Mouse (Mus musculus) Patski (cell line): Measurements from ENCODE around the gene Dmkn. TPM values are rescaled to one million over a fixed set of nuclear protein-coding genes. Genes with fewer than 3 reads are reported as not detected.
"Not testable (repeated sequence)": the region's sequence is repeated elsewhere in the genome, so short reads cannot be mapped to it uniquely, and the experiment has no call there.

Source experiments
- ATAC-seq: fragments of 100-300 bp; one replicate; pipeline ENCODE4 v1.8.0; 2021
- CTCF ChIA-PET: fragments of 350-600 bp; sonication (Branson Sonifier 250); formaldehyde crosslinking; loops from one replicate; lab custom pipeline; 2022; ENCODE audit warnings: inconsistent platforms; lab: Charles Lee
- POLR2A ChIA-PET: fragments of 350-600 bp; sonication (Branson Sonifier 250); formaldehyde crosslinking; loops from one replicate; lab custom pipeline; 2022; ENCODE audit warnings: antibody characterized with exemption, inconsistent platforms; lab: Charles Lee
- DNase-seq: peaks from one replicate; pipeline ENCODE4 v3.0.0-alpha.2; 2011; ENCODE audit warnings: low read depth, low spot score
- H3K27me3 ChIP-seq: fragments of 371-371 bp; one replicate; pipeline ENCODE4 v1.5.1; 2021
- CTCF ChIP-seq: fragments of 100-300 bp; IDR thresholded peaks from one replicate; pipeline ENCODE4 v1.5.1; 2021
- in situ Hi-C: fragments of 300-500 bp; cut with MboI; formaldehyde crosslinking; loops from 3 replicates; pipeline ENCODE4 v1.11.1; 2018; ENCODE audit warnings: low pct_unique_long_range_greater_than_20kb, mixed read lengths
- polyA plus RNA-seq: library from polyadenylated mRNA; unstranded; gene quantifications from one replicate; pipeline ENCODE4 v1.2.3, GENCODE M21; 2021

The Dmkn gene
- 0.26 TPM for polyA plus RNA-seq

GRCm38 (mm10) chr7:30763456-30763855 lies at the start of gene Dmkn:
Gene Dmkn (plus strand): TSS chr7:30763756.
- in situ Hi-C loops, result no loop called here
- DNase-seq (no peak), ATAC-seq (no peak)
- CTCF ChIA-PET, result no interaction called here
- H3K27me3 ChIP-seq, result peaks cover 7% of the 10 kb centered on the region
- POLR2A ChIA-PET, result no interaction called here
- no peak for TF ChIP-seq CTCF

DNA sequence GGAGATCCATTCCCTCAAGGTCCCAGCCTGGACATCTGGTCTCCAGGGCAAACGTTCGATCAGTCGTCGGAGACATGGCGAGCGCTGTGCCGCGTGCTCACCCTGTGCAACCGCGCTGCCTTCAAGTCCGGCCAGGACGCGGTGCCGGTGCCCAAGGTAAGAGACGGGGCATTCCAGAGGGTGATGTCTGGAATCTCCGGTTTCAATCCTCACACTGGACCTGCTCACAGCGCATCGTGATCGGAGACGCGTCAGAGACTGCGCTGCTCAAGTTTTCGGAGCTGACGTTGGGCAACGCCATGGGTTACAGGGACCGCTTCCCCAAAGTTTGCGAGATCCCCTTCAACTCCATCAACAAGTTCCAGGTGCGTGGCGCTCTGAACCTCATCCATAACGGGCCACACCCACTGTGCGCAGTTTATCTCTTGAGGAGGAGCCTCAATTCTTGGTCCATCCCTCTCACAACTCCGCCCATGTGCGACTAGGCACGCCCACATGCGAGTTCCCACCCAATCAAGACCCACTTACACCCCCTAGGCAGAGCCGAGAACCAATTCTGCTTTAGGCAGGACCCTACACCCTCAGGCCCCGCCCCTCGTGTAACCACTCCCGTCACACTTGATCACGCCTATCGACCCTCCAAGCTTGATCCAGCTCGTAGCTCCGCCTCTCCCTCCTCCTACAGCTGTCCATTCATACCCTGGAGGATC lies 46.4 kb upstream of the Dmkn start:
- TF ChIP-seq CTCF, result no peak
- CTCF ChIA-PET, result no interaction called here
- POLR2A ChIA-PET, result no interaction called here
- ATAC-seq (peak; percentile 15), DNase-seq (no peak)
- in situ Hi-C loops, result no loop called here
- H3K27me3 ChIP-seq, result peaks cover 20% of the 10 kb centered on the region

DNA sequence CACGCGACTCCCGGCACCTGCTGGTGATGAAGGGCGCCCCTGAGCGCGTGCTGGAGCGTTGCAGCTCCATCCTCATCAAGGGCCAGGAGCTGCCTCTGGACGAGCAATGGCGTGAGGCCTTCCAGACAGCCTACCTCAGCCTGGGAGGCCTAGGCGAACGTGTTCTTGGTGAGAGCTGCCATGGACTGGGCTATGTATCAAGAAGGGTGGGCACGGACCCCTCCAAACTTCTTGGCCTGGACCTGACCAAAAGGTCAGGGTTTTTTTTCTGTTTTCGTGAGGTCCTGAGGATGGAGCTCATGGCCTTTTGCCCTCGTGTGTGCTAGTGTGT lies 45.9 kb upstream of the Dmkn start:
- DNase-seq (no peak), ATAC-seq (no peak)
- H3K27me3 ChIP-seq, result peaks cover 20% of the 10 kb centered on the region
- no peak for TF ChIP-seq CTCF
- POLR2A ChIA-PET, result no interaction called here
- CTCF ChIA-PET, result no interaction called here
- in situ Hi-C loops, result no loop called here

- CTCF ChIA-PET, result no interaction called here
- POLR2A ChIA-PET, result no interaction called here
- peaks cover 16% of the 10 kb centered on the region for H3K27me3 ChIP-seq
- no peak for TF ChIP-seq CTCF
- DNase-seq, result no peak
- in situ Hi-C loops, result no loop called here
- no peak for ATAC-seq
These were observed 43.9 kb upstream of the Dmkn start for GRCm38 (mm10) chr7:30719669-30720068.

- ChIA-PET CTCF (no interaction called here), POLR2A (no interaction called here)
- in situ Hi-C loops, result no loop called here
- TF ChIP-seq CTCF, result no peak
- peaks cover 7% of the 10 kb centered on the region for H3K27me3 ChIP-seq
- ATAC-seq (no peak), DNase-seq (no peak)
These were observed 42.3 kb upstream of the Dmkn start for GRCm38 (mm10) chr7:30721286-30721685.

DNA sequence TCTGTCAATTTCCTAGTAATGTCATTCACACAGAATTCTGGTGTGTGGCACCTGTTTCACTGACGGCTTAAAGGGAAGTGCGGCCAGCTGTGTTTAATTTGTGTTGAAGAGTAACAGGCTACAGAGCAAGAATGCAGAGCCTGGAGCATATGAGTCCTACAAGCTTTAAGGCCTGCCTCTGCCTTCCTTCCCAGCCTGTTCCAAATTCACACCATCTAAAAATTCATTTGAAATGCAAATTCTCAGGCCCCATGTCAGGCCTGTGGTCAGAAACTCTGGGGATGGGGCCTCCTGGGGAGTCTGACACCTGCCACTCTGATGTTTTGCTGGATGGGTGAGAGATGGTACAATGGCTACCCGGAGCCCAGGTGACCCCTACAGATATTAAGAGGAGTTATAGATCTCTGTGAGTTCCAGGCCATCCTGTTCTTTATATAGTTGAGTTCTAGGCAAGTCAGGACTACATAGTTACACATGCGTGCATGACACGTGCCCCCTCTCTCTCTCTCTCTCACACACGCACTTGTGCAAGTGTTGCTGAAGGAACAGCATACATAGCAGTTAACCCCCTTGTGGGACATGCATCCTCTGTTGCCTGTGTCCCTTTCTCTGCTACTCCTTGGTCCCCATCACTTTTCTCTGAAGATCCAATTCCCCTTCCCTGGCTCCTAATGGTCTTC lies 40.1 kb upstream of the Dmkn start:
- DNase-seq (no peak), ATAC-seq (no peak)
- in situ Hi-C loops, result no loop called here
- CTCF ChIA-PET, result no interaction called here
- no peaks in the 10 kb centered on the region for H3K27me3 ChIP-seq
- POLR2A ChIA-PET, result no interaction called here
- no peak for TF ChIP-seq CTCF

DNA sequence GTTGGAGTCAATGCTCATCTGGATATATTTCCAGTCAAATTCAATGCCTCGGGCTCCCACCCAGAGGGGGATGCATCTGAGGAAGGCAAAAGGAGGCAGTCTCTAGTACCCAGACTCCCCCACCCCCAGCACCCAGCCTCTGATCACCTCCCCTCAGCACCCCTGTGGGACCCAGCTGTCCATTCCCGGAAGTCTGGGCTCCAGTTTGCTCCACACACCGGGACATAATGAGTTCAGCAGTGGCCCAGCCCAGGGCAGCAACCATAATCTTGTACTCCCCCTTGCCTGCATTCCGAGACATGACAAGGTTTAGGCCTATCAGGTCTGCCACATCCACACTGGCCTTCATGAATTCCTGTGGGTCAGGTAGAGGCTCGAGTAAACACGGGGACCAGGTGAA lies 35.3 kb upstream of the Dmkn start:
- ATAC-seq, result no peak
- ChIA-PET CTCF (no interaction called here), POLR2A (no interaction called here)
- TF ChIP-seq CTCF, result no peak
- DNase-seq, result no peak
- H3K27me3 ChIP-seq, result no peaks in the 10 kb centered on the region
- in situ Hi-C loops, result no loop called here

- H3K27me3 ChIP-seq, result no peaks in the 10 kb centered on the region
- ATAC-seq, result peak; percentile 9
- CTCF ChIA-PET, result interaction anchor here (3.6 kb wide), 1 partner anchor 17 kb away, joined by 19 read pairs; no protein-coding TSS in a partner anchor
- POLR2A ChIA-PET, result interaction anchor here (0.6 kb wide), 1 partner anchor 13 kb away, joined by 3 read pairs; no protein-coding TSS in a partner anchor
- DNase-seq, result no peak
- in situ Hi-C loops, result no loop called here
- no peak for TF ChIP-seq CTCF
These were observed 34.7 kb upstream of the Dmkn start for GRCm38 (mm10) chr7:30728739-30729395.

DNA sequence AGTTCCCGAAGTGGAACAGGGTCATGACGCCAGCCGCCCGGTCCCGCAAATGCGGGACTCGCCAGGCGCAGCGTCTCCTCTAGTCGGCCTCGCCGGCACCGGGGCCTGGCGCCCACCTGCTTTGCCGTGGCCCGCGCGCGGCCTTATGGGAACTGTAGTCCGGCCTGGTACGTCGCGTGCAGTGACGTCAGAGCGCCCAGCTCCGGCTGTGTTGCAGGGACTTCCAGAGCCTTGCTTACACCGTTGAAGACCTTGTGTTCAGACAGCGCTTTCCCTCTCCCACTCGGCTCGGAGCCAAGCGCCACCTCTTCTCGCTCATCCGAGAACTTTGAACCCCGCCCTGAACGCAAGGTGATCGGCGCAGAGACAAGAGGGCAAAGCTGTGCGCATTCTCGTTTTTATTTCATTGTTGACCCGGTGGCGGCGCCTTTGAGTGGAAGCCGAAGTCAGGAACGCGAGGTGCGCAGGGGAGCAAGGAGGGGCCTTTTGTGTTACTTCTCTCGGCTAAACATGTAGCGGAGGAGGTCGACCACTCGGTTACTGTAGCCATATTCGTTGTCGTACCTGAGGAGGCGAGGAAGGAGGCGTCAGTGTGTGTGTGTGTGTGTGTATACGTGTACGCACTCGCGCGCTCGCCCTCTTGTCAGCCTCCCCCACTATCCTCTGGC lies 34.0 kb upstream of the Dmkn start, which contains the start of gene Tmem147:
Tmem147 (minus strand) TSS at position 145 of the 668 bp plus-strand sequence.
- DNase-seq (peak; percentile 70), ATAC-seq (peak; percentile 90)
- TF ChIP-seq CTCF, result no peak
- ChIA-PET CTCF (interaction anchor here (3.6 kb wide), 1 partner anchor 16 kb away, joined by 19 read pairs; no protein-coding TSS in a partner anchor), POLR2A (interaction anchor here (0.6 kb wide), 2 partner anchors 14 to 251 kb away, joined by 3 read pairs; no protein-coding TSS in a partner anchor)
- no peaks in the 10 kb centered on the region for H3K27me3 ChIP-seq
- in situ Hi-C loops, result no loop called here

GRCm38 (mm10) chr7:30730064-30730722 lies 33.4 kb upstream of the Dmkn start:
- in situ Hi-C loops, DNase-seq, H3K27me3 ChIP-seq, ATAC-seq: not testable (repeated sequence)
- CTCF ChIA-PET, result interaction anchor here (3.6 kb wide), 1 partner anchor 16 kb away, joined by 19 read pairs; no protein-coding TSS in a partner anchor
- POLR2A ChIA-PET, result interaction anchor here (0.5 to 1.5 kb wide), 3 partner anchors 20 to 252 kb away, joined by 3 to 4 read pairs (median 4); no protein-coding TSS in a partner anchor
